Mouse (Mus musculus): ENCODE data around the gene Iqgap1. TPM values are rescaled to one million over a fixed set of nuclear protein-coding genes. Genes with fewer than 3 reads are reported as not detected.
A peak's percentile ranks its signal among the peaks of the same experiment; 100 is the strongest.

Gene Iqgap1
- polyA plus RNA-seq, 1 experiment from 2014 or later: 27.3 TPM

- no peaks in the 10 kb centered on the region for H3K36me3 ChIP-seq
- no peak overlapping the region for H3K9ac ChIP-seq
- no peaks in the 10 kb centered on the region for H3K27me3 ChIP-seq (replicated peaks)
- 73% methylated on average over 11 of the region's 11 CpGs for WGBS
- no peaks in the 10 kb centered on the region for H3K9me3 ChIP-seq
- no peak overlapping the region for H3K4me3 ChIP-seq
- no peaks in the 10 kb centered on the region; the same call in 1 of the 2 replicates for H3K4me1 ChIP-seq
- H3K27ac ChIP-seq: no peak overlapping the region
- H3K4me2 ChIP-seq (replicated peaks): no peak overlapping the region
- ATAC-seq (ENCODE audit: low FRiP score, low read depth): no peak
Observed at GRCm38 (mm10) chr7:80823875-80824682, 1.7 kb downstream of the Iqgap1 start.

- no peak overlapping the region for H3K27ac ChIP-seq
- H3K9ac ChIP-seq: no peak overlapping the region
- no peak overlapping the region for H3K4me3 ChIP-seq
- H3K4me1 ChIP-seq: no peaks in the 10 kb centered on the region; the same call in 1 of the 2 replicates
- no peak overlapping the region for H3K4me2 ChIP-seq (replicated peaks)
- H3K36me3 ChIP-seq: no peaks in the 10 kb centered on the region
- H3K9me3 ChIP-seq: no peaks in the 10 kb centered on the region
- H3K27me3 ChIP-seq (replicated peaks): no peaks in the 10 kb centered on the region
- ATAC-seq (ENCODE audit: low FRiP score, low read depth): no peak
- 83% methylated on average over 4 of the region's 4 CpGs for WGBS
Observed at GRCm38 (mm10) chr7:80823267-80823666, 2.5 kb downstream of the Iqgap1 start.

GRCm38 (mm10) chr7:80820838-80821237 lies 4.9 kb downstream of the Iqgap1 start:
- 57% methylated on average over 4 of the region's 4 CpGs for WGBS
- no peak overlapping the region for H3K27ac ChIP-seq
- H3K9ac ChIP-seq: no peak overlapping the region
- H3K4me2 ChIP-seq (replicated peaks): no peak overlapping the region
- no peak overlapping the region for H3K4me3 ChIP-seq
- H3K9me3 ChIP-seq: no peaks in the 10 kb centered on the region
- H3K27me3 ChIP-seq (replicated peaks): no peaks in the 10 kb centered on the region
- no peak for ATAC-seq (ENCODE audit: low FRiP score, low read depth)
- no peaks in the 10 kb centered on the region for H3K36me3 ChIP-seq
- no peaks in the 10 kb centered on the region for H3K4me1 ChIP-seq

GRCm38 (mm10) chr7:80816641-80817040 lies 9.1 kb downstream of the Iqgap1 start:
- no peak overlapping the region for H3K4me2 ChIP-seq (replicated peaks)
- WGBS: 74% methylated on average over 5 of the region's 5 CpGs

GRCm38 (mm10) chr7:80813397-80813796 lies 12.4 kb downstream of the Iqgap1 start:
- no peak overlapping the region for H3K4me2 ChIP-seq (replicated peaks)
- H3K9me3 ChIP-seq: no peaks in the 10 kb centered on the region
- no peaks in the 10 kb centered on the region for H3K27me3 ChIP-seq (replicated peaks)
- no peak for ATAC-seq (ENCODE audit: low FRiP score, low read depth)
- H3K4me1 ChIP-seq: no peaks in the 10 kb centered on the region
- WGBS: 92% methylated on average over 4 of the region's 4 CpGs
- H3K4me3 ChIP-seq: no peak overlapping the region
- no peaks in the 10 kb centered on the region for H3K36me3 ChIP-seq
- no peak overlapping the region for H3K27ac ChIP-seq
- H3K9ac ChIP-seq: no peak overlapping the region

More at GRCm38 (mm10) chr7:80816641-80817040, 9.1 kb downstream of the Iqgap1 start:
- Histone ChIP-seq H3K4me1 (no peaks in the 10 kb centered on the region), H3K9ac (no peak overlapping the region), H3K27ac (no peak overlapping the region), H3K36me3 (no peaks in the 10 kb centered on the region), H3K27me3 (replicated peaks) (no peaks in the 10 kb centered on the region), H3K9me3 (no peaks in the 10 kb centered on the region), H3K4me3 (no peak overlapping the region)
- no peak for ATAC-seq (ENCODE audit: low FRiP score, low read depth)

GRCm38 (mm10) chr7:80806331-80806730 lies 19.4 kb downstream of the Iqgap1 start:
- Histone ChIP-seq H3K9ac (no peak overlapping the region), H3K27ac (no peak overlapping the region), H3K9me3 (no peaks in the 10 kb centered on the region), H3K4me3 (no peak overlapping the region), H3K27me3 (replicated peaks) (no peaks in the 10 kb centered on the region), H3K36me3 (no peaks in the 10 kb centered on the region), H3K4me1 (peaks cover 15% of the 10 kb centered on the region), H3K4me2 (replicated peaks) (no peak overlapping the region)
- no peak for ATAC-seq (ENCODE audit: low FRiP score, low read depth)
- WGBS: 83% methylated on average over 4 of the region's 4 CpGs

GRCm38 (mm10) chr7:80803173-80803872 lies 22.5 kb downstream of the Iqgap1 start:
- ATAC-seq (ENCODE audit: low FRiP score, low read depth): peak; percentile 98
- under 1% methylated on average over 47 of the region's 47 CpGs for WGBS
- Histone ChIP-seq H3K27ac (peak overlapping the region; percentile 64), H3K27me3 (replicated peaks) (no peaks in the 10 kb centered on the region), H3K36me3 (0 out of 2 replicates have a peak, but pooled peaks cover 8% of the 10 kb centered on the region), H3K9ac (peak overlapping the region; percentile 83), H3K4me1 (peaks cover 15% of the 10 kb centered on the region), H3K4me2 (replicated peaks) (peak overlapping the region; percentile 74), H3K4me3 (peak overlapping the region; percentile 74), H3K9me3 (no peaks in the 10 kb centered on the region)

GRCm38 (mm10) chr7:80802412-80803160 lies 23.2 kb downstream of the Iqgap1 start:
- ATAC-seq (ENCODE audit: low FRiP score, low read depth): peak; percentile 84
- 2% methylated on average over 37 of the region's 37 CpGs for WGBS
- Histone ChIP-seq H3K4me2 (replicated peaks) (peak overlapping the region; percentile 74), H3K9ac (peak overlapping the region; percentile 83), H3K4me3 (peak overlapping the region; percentile 74), H3K27me3 (replicated peaks) (no peaks in the 10 kb centered on the region), H3K9me3 (no peaks in the 10 kb centered on the region), H3K27ac (peak overlapping the region; percentile 64), H3K4me1 (peaks cover 15% of the 10 kb centered on the region), H3K36me3 (peaks cover 12% of the 10 kb centered on the region; the same call in 1 of the 2 replicates)

GRCm38 (mm10) chr7:80799307-80799706 lies 26.5 kb downstream of the Iqgap1 start:
- 92% methylated on average over 5 of the region's 5 CpGs for WGBS
- Histone ChIP-seq H3K9me3 (no peaks in the 10 kb centered on the region), H3K4me3 (no peak overlapping the region), H3K27ac (no peak overlapping the region), H3K4me1 (peaks cover 15% of the 10 kb centered on the region), H3K27me3 (replicated peaks) (no peaks in the 10 kb centered on the region), H3K4me2 (replicated peaks) (no peak overlapping the region), H3K9ac (no peak overlapping the region), H3K36me3 (peaks cover 34% of the 10 kb centered on the region)
- no peak for ATAC-seq (ENCODE audit: low FRiP score, low read depth)

GRCm38 (mm10) chr7:80796805-80797567 lies 28.8 kb downstream of the Iqgap1 start:
- Histone ChIP-seq H3K4me3 (no peak overlapping the region), H3K27ac (no peak overlapping the region), H3K9ac (no peak overlapping the region), H3K4me2 (replicated peaks) (no peak overlapping the region), H3K9me3 (no peaks in the 10 kb centered on the region), H3K36me3 (peaks cover 38% of the 10 kb centered on the region), H3K27me3 (replicated peaks) (no peaks in the 10 kb centered on the region), H3K4me1 (peaks cover 5% of the 10 kb centered on the region)
- WGBS: 94% methylated on average over 15 of the region's 15 CpGs
- ATAC-seq (ENCODE audit: low FRiP score, low read depth): no peak

GRCm38 (mm10) chr7:80796258-80796657 lies 29.5 kb downstream of the Iqgap1 start:
- 91% methylated on average over 6 of the region's 6 CpGs for WGBS
- no peak overlapping the region for H3K4me3 ChIP-seq
- peaks cover 38% of the 10 kb centered on the region for H3K36me3 ChIP-seq
- H3K27me3 ChIP-seq (replicated peaks): no peaks in the 10 kb centered on the region
- H3K27ac ChIP-seq: no peak overlapping the region
- no peak for ATAC-seq (ENCODE audit: low FRiP score, low read depth)
- H3K4me1 ChIP-seq: no peaks in the 10 kb centered on the region
- no peak overlapping the region for H3K4me2 ChIP-seq (replicated peaks)
- H3K9me3 ChIP-seq: no peaks in the 10 kb centered on the region
- no peak overlapping the region for H3K9ac ChIP-seq

Measured in neural tube, embryonic 12.5 days (tissue).